Mouse (Mus musculus) MEL (cell line): ENCODE measurements around the gene Vmn1r188. TPM values are rescaled to one million over a fixed set of nuclear protein-coding genes. Genes with fewer than 3 reads are reported as not detected.
"Not testable (repeated sequence)": the region's sequence is repeated elsewhere in the genome, so short reads cannot be mapped to it uniquely, and the experiment has no call there.

Experiments
- DNase-seq: peaks from one replicate; pipeline ENCODE4 v3.0.0; 2011; ENCODE audit warnings: low read depth, low spot score
- H3K27ac ChIP-seq: 2 replicates; pipeline ENCODE4 v1.5.1; 2012; ENCODE audit warnings: low read depth, mild to moderate bottlenecking, control low read depth, low read length, moderate library complexity; ENCODE audit not compliant: control insufficient read depth
- H3K27me3 ChIP-seq, 2 experiments: fragments of 150-350 bp in 1 of 2; sonication (generic) in 1 of 2; 2 replicates each; pipeline ENCODE4 v1.6.1; 2012; ENCODE audit warnings: low read length in 2 of 2, mild to moderate bottlenecking in 2 of 2, improper control_type of control experiment in 1 of 2, moderate library complexity in 1 of 2; ENCODE audit not compliant: insufficient read depth in 2 of 2, control insufficient read depth in 1 of 2
- H3K36me3 ChIP-seq, 2 experiments: 2 replicates each; pipeline ENCODE4 v1.6.1; 2012 to 2014; ENCODE audit warnings: low read length in 2 of 2, improper control_type of control experiment in 1 of 2, inconsistent platforms in 1 of 2, mild to moderate bottlenecking in 1 of 2; ENCODE audit not compliant: insufficient read depth in 2 of 2, control insufficient read depth in 1 of 2
- H3K4me1 ChIP-seq, 2 experiments: fragments of 150-350 bp in 1 of 2; sonication (generic) in 1 of 2; 2 replicates each; pipeline ENCODE4 v1.6.1; 2012; ENCODE audit warnings: low read length in 2 of 2, improper control_type of control experiment in 1 of 2, mild to moderate bottlenecking in 1 of 2; ENCODE audit not compliant: insufficient read depth in 2 of 2, control insufficient read depth in 1 of 2
- H3K4me3 ChIP-seq, 2 experiments: fragments of 150-350 bp in 1 of 2; sonication (generic) in 1 of 2; 2 replicates each; pipeline ENCODE4 v1.5.1; 2012; ENCODE audit warnings: low read depth in 2 of 2, low read length in 2 of 2, mild to moderate bottlenecking in 2 of 2, moderate library complexity in 2 of 2, control low read depth in 1 of 2, improper control_type of control experiment in 1 of 2; ENCODE audit not compliant: control insufficient read depth in 1 of 2, insufficient read depth in 1 of 2
- H3K79me2 ChIP-seq: 2 replicates; pipeline ENCODE4 v1.6.1; 2012; ENCODE audit warnings: mild to moderate bottlenecking, low read length, moderate library complexity; ENCODE audit not compliant: control insufficient read depth, poor library complexity, insufficient read depth
- H3K9ac ChIP-seq: 2 replicates; pipeline ENCODE4 v1.6.1; 2012; ENCODE audit warnings: low read depth, mild to moderate bottlenecking, control low read depth, low read length, moderate library complexity; ENCODE audit not compliant: control insufficient read depth, poor library complexity, severe bottlenecking
- H3K9me3 ChIP-seq: fragments of 150-350 bp; sonication (generic); replicated peaks from 2 replicates; pipeline ENCODE4 v1.6.1; 2012; ENCODE audit warnings: mild to moderate bottlenecking, low read length, improper control_type of control experiment, moderate library complexity; ENCODE audit not compliant: insufficient read depth
- CHD2 ChIP-seq: IDR thresholded peaks from 2 replicates; pipeline ENCODE4 v1.6.1; 2011; ENCODE audit warnings: low read length, improper control_type of control experiment
- CTCF ChIP-seq, 3 experiments: IDR thresholded peaks in 2 of 3; conservative IDR thresholded peaks in 1 of 3; 2 replicates each; pipeline ENCODE4 v1.5.1; 2011 to 2012; ENCODE audit warnings: low read length in 3 of 3, low read depth in 2 of 3, mild to moderate bottlenecking in 2 of 3, improper control_type of control experiment in 1 of 3, inconsistent platforms in 1 of 3, mixed read lengths in 1 of 3, moderate library complexity in 1 of 3; ENCODE audit not compliant: control insufficient read depth in 1 of 3, insufficient read depth in 1 of 3, poor library complexity in 1 of 3, severe bottlenecking in 1 of 3
- E2F4 ChIP-seq: IDR thresholded peaks from 2 replicates; pipeline ENCODE4 v1.6.1; 2011; ENCODE audit warnings: low read depth, low read length, improper control_type of control experiment, borderline replicate concordance
- GABPA ChIP-seq: IDR thresholded peaks from 2 replicates; pipeline ENCODE4 v1.6.1; 2012; ENCODE audit warnings: low read depth, mild to moderate bottlenecking, inconsistent platforms, low read length, improper control_type of control experiment, moderate library complexity
- KAT2A ChIP-seq: conservative IDR thresholded peaks from 2 replicates; pipeline ENCODE4 v1.6.1; 2012; ENCODE audit warnings: low read depth, low read length, improper control_type of control experiment, inconsistent platforms
- MAX ChIP-seq: IDR thresholded peaks from 2 replicates; pipeline ENCODE4 v1.6.1; 2011; ENCODE audit warnings: low read length, improper control_type of control experiment
- MYC ChIP-seq: IDR thresholded peaks from 2 replicates; pipeline ENCODE4 v1.6.1; 2011; ENCODE audit warnings: low read depth, mild to moderate bottlenecking, low read length, improper control_type of control experiment, moderate library complexity
- POLR2AphosphoS2 ChIP-seq: IDR thresholded peaks from 2 replicates; pipeline ENCODE4 v1.6.1; 2011; ENCODE audit warnings: low read length, improper control_type of control experiment
- POLR2AphosphoS5 ChIP-seq: IDR thresholded peaks from 2 replicates; pipeline ENCODE4 v1.6.1; 2012; ENCODE audit warnings: low read depth, borderline replicate concordance, mild to moderate bottlenecking, inconsistent platforms, low read length, moderate library complexity, mixed read lengths
- UBTF ChIP-seq: IDR thresholded peaks from 2 replicates; pipeline ENCODE4 v1.6.1; 2012; ENCODE audit warnings: low read depth, mild to moderate bottlenecking, inconsistent platforms, low read length, improper control_type of control experiment, moderate library complexity, borderline replicate concordance; ENCODE audit not compliant: insufficient read depth
- polyA plus RNA-seq, 2 experiments: library from polyadenylated mRNA; stranded (reverse) in 1 of 2; unstranded in 1 of 2; fragments of >175 nt in 1 of 2; fragments of >200 nt in 1 of 2; gene quantifications; 2 replicates each; pipeline versions ENCODE4 v1.2.1 to v1.2.4; 2012; ENCODE audit warnings: low replicate concordance in 2 of 2, low read depth in 1 of 2; ENCODE audit not compliant: insufficient read length in 2 of 2, insufficient read depth in 1 of 2, missing spikeins in 1 of 2
- total RNA-seq: library from RNA; depleted of rRNA; stranded (reverse); fragments of 300-350 nt; gene quantifications from 2 replicates; pipeline ENCODE4 v1.2.3, GENCODE M21; 2012

Vmn1r188 gene
- total and polyA plus RNA-seq, 3 experiments, result not detected

DNA sequence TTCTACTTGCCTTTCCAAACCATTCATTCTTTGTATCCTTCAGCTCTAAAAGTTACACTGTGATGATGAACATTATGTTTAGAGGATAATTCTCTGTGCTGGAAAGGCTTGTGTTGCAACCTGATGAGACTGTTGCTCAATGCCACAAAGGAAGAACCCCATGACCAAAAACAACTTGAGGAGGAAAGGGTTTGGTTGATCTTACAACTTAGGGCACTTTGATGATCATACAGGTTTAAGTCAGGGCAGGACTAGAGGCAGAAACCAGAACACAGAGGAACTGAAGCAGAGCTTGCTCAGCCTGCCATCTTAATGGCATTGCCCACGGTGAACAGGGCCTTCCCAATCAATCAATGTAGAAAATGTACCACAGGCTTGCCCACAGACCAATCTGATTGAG lies 22.8 kb upstream of the Vmn1r188 start:
- Histone ChIP-seq H3K9me3 (no peaks in the 10 kb centered on the region), H3K36me3 (no peaks in the 10 kb centered on the region), H3K4me3 (no peak overlapping the region), H3K9ac (no peak overlapping the region), H3K4me1 (no peaks in the 10 kb centered on the region), H3K79me2 (no peaks in the 10 kb centered on the region), H3K27me3 (no peaks in the 10 kb centered on the region; a peak in 1 of 4 replicates), H3K27ac (no peak overlapping the region)
- DNase-seq, result no peak
- no peak for TF ChIP-seq CHD2
- TF ChIP-seq MAX, result no peak
- TF ChIP-seq CTCF (IDR thresholded peaks at IDR 0.05 in 2 of 3, conservative IDR thresholded peaks at IDR 0.05 in 1 of 3; ENCODE audit: control insufficient read depth in 1 of 3, insufficient read depth in 1 of 3, low read depth in 2 of 3, low read length in 3 of 3, poor library complexity in 1 of 3, severe bottlenecking in 1 of 3), result no peak
- TF ChIP-seq E2F4, result no peak
- TF ChIP-seq UBTF, result no peak
- TF ChIP-seq KAT2A, result no peak
- no peak for TF ChIP-seq POLR2AphosphoS5
- no peak for TF ChIP-seq GABPA
- no peak for TF ChIP-seq POLR2AphosphoS2

- no peak overlapping the region for H3K4me3 ChIP-seq
- H3K79me2 ChIP-seq, result no peaks in the 10 kb centered on the region
- H3K36me3 ChIP-seq, result no peaks in the 10 kb centered on the region
- no peak for DNase-seq
- H3K27me3 ChIP-seq, result no peaks in the 10 kb centered on the region
- H3K4me1 ChIP-seq, result no peaks in the 10 kb centered on the region
- H3K9ac ChIP-seq, result no peak overlapping the region
- no peak overlapping the region for H3K27ac ChIP-seq
- H3K9me3 ChIP-seq, result no peaks in the 10 kb centered on the region
- TF ChIP-seq MYC, result no peak
Observed at GRCm38 (mm10) chr13:22063468-22063867, 20.8 kb upstream of the Vmn1r188 start.

GRCm38 (mm10) chr13:22105724-22106123 lies 21.5 kb downstream of the Vmn1r188 start, which contains the start of gene Vmn1r189:
Gene Vmn1r189, minus strand, starts transcription at chr13:22105824.
- H3K4me1 ChIP-seq, H3K27me3 ChIP-seq, DNase-seq, H3K4me3 ChIP-seq, H3K27ac ChIP-seq, H3K9ac ChIP-seq, H3K36me3 ChIP-seq, H3K9me3 ChIP-seq, H3K79me2 ChIP-seq: not testable (repeated sequence)

DNA sequence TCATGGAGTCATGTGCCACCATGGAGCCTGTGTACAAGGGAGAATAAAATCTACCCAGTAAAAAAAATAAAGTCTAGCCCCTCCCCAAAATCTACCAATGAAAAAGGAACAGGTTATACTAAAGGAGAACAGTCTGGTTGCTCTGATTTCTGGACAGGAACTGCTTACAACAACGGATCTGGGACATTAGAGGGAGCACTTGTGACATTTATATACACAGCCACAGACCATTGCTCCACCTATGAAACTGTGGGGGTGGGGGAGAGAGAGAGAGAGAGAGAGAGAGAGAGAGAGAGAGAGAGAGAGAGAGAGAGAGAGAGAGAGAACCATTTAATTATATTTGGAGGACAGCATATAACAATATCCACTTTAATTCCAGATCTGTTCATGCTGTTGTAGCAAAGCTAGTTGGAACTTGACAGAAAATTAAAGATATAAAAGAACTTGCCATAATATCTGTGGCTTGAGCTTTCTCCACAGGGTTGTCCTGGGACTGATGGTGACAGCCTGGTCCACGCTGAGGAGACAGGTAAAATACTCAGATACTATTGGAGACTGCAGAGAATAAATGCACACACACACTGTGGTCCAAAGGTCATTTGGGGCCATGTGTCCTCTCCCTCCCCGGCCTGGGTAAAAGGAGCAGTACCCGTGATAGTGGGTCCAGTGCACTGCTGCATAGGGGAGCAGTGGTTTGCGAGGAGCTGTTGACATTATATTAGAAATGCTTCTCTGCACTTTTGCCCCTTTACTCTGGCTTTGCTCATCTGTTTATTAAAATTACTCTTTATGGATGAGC lies 52.5 kb downstream of the Vmn1r188 start:
- H3K9ac ChIP-seq, result not testable (repeated sequence)

More for the DNA sequence above, 52.5 kb downstream of the Vmn1r188 start:
- DNase-seq, H3K27ac ChIP-seq, H3K27me3 ChIP-seq, H3K4me1 ChIP-seq, H3K79me2 ChIP-seq, H3K36me3 ChIP-seq, H3K4me3 ChIP-seq, H3K9me3 ChIP-seq: not testable (repeated sequence)
